Mouse (Mus musculus) neural tube, embryonic 12.5 days (tissue): ENCODE data around the gene Cradd. TPM values are rescaled to one million over a fixed set of nuclear protein-coding genes. Genes with fewer than 3 reads are reported as not detected.

Experiments
- ATAC-seq: fragments of 200-750 bp; cut with Nextera tagmentation; 2 replicates; pipeline ENCODE4 v1.8.0; 2017; ENCODE audit warnings: low read depth, mild to moderate bottlenecking, moderate TSS enrichment, moderate library complexity; ENCODE audit not compliant: low FRiP score
- H3K27ac ChIP-seq: fragments of 300-500 bp; sonication (generic); 2 replicates; pipeline ENCODE4 v1.5.1; 2016
- H3K27me3 ChIP-seq: fragments of 300-500 bp; sonication (generic); replicated peaks from 2 replicates; pipeline ENCODE4 v1.6.1; 2016; ENCODE audit warnings: mild to moderate bottlenecking
- H3K36me3 ChIP-seq: fragments of 300-500 bp; sonication (generic); 2 replicates; pipeline ENCODE4 v1.6.1; 2016; ENCODE audit warnings: mild to moderate bottlenecking
- H3K4me1 ChIP-seq: fragments of 300-500 bp; sonication (generic); 2 replicates; pipeline ENCODE4 v1.6.1; 2016
- H3K4me2 ChIP-seq: fragments of 300-500 bp; sonication (generic); replicated peaks from 2 replicates; pipeline ENCODE4 v1.6.1; 2016; ENCODE audit warnings: mild to moderate bottlenecking
- H3K4me3 ChIP-seq: fragments of 300-500 bp; sonication (generic); 2 replicates; pipeline ENCODE4 v1.5.1; 2016
- H3K9ac ChIP-seq: fragments of 300-500 bp; sonication (generic); 2 replicates; pipeline ENCODE4 v1.6.1; 2016; ENCODE audit warnings: mild to moderate bottlenecking
- H3K9me3 ChIP-seq: fragments of 300-500 bp; sonication (generic); 2 replicates; pipeline ENCODE4 v1.6.1; 2016; ENCODE audit warnings: mild to moderate bottlenecking
- WGBS: fragments of 180-500 bp; shearing (Covaris S2); methylation state at CpG from one replicate; pipeline ENCODE4 v1.1.7; 2016; 5-methylcytosine and 5-hydroxymethylcytosine counted together
- polyA plus RNA-seq: library from polyadenylated mRNA; unstranded; fragments of >200 nt; fragmentation: Nextera tagmentation; extraction: Ambion mirVana; gene quantifications from 2 replicates; pipeline ENCODE4 v1.2.1, GENCODE M21; 2016

The Cradd gene
- polyA plus RNA-seq, 1 experiment from 2014 or later: 14.4 TPM

- Histone ChIP-seq H3K4me3 (no peak overlapping the region), H3K9ac (no peak overlapping the region), H3K9me3 (no peaks in the 10 kb centered on the region), H3K4me1 (peaks cover 12% of the 10 kb centered on the region), H3K36me3 (no peaks in the 10 kb centered on the region), H3K27me3 (no peaks in the 10 kb centered on the region), H3K27ac (no peak overlapping the region), H3K4me2 (no peak overlapping the region)
- 86% methylated on average over 8 of the region's 8 CpGs for WGBS
- no peak for ATAC-seq
Measured at GRCm38 (mm10) chr10:95201514-95201913, 122.4 kb downstream of the Cradd start.

DNA sequence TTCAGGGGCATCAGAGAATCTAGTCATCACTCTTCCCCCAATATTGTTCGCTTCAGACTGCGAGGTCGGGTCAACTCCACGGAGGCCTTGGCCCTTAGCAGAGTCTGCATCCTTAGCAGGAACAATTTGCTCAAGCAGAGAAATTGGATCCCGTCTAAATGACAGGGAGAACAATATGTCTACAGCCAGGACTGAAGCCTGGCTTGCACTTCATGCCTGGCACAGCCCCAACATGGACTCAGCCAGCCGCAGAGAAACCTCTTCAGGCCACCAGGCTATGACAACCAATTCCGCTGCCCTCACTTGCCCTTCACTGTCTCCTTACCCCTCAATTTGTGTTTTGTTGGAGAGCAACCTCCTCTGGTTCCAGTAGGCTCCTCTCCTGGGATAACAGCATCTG is 123.6 kb downstream of the Cradd start:
- Histone ChIP-seq H3K4me1 (peaks cover 12% of the 10 kb centered on the region), H3K27me3 (no peaks in the 10 kb centered on the region), H3K4me3 (no peak overlapping the region), H3K9me3 (no peaks in the 10 kb centered on the region), H3K9ac (no peak overlapping the region), H3K27ac (no peak overlapping the region), H3K36me3 (no peaks in the 10 kb centered on the region), H3K4me2 (no peak overlapping the region)
- no peak for ATAC-seq
- 56% methylated on average over 7 of the region's 7 CpGs for WGBS

GRCm38 (mm10) chr10:95199541-95200269 is 124.2 kb downstream of the Cradd start:
- Histone ChIP-seq H3K36me3 (no peaks in the 10 kb centered on the region), H3K4me2 (no peak overlapping the region), H3K27me3 (no peaks in the 10 kb centered on the region), H3K9me3 (no peaks in the 10 kb centered on the region), H3K4me1 (peaks cover 12% of the 10 kb centered on the region), H3K27ac (no peak overlapping the region), H3K9ac (no peak overlapping the region), H3K4me3 (no peak overlapping the region)
- WGBS: 46% methylated on average over 11 of the region's 11 CpGs
- 0 out of 2 replicates have a peak, but pooled peaks have one; percentile 17 for ATAC-seq

DNA sequence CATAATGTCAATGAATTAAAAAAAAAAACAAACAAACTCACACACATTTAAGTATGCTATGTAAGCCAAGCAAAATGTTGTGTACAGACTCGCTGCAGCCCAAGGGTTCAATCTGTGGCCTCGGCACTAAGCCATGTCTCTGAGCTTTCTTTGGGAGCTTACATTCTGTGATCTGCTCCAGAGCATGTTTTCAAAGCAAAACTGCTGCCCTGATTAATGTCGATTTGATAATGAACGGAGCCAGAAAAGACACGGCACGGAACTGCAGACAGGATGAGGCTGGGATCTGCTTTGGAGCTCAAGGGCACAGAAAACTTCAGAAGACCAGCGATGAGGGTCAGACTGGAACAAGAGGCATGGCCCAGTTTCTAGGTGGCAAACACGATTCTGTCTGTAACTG is 126.6 kb downstream of the Cradd start:
- H3K27ac ChIP-seq: no peak overlapping the region
- no peaks in the 10 kb centered on the region for H3K27me3 ChIP-seq
- 89% methylated on average over 8 of the region's 8 CpGs for WGBS
- no peaks in the 10 kb centered on the region for H3K36me3 ChIP-seq
- ATAC-seq: no peak
- no peaks in the 10 kb centered on the region for H3K9me3 ChIP-seq
- no peak overlapping the region for H3K9ac ChIP-seq
- no peak overlapping the region for H3K4me2 ChIP-seq
- no peak overlapping the region for H3K4me3 ChIP-seq
- H3K4me1 ChIP-seq: peaks cover 19% of the 10 kb centered on the region

- WGBS: 91% methylated on average over 5 of the region's 5 CpGs
- Histone ChIP-seq H3K27me3 (no peaks in the 10 kb centered on the region), H3K9ac (no peak overlapping the region), H3K4me2 (no peak overlapping the region), H3K4me1 (peaks cover 23% of the 10 kb centered on the region), H3K27ac (no peak overlapping the region), H3K9me3 (no peaks in the 10 kb centered on the region), H3K4me3 (no peak overlapping the region), H3K36me3 (no peaks in the 10 kb centered on the region)
- no peak for ATAC-seq
Measured at GRCm38 (mm10) chr10:95195719-95196118, 128.2 kb downstream of the Cradd start.

DNA sequence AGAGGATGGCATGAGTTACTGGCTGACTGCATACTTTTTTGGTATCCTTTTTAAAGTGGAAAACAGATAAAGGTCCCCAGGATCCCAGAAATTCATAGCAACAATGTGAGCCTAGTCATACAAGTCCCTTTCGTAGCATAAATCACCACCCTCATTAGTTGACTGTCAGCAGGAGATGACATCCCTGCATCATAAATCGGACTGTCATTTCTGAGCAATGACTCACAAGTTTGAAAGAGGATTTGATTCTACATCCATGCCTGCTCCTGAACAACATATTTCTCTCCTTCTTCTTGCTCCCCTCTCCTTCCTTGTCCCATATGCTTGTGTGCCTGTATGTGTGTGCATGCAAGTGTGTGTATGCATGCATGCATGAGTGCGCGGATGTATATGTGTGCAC is 129.2 kb downstream of the Cradd start:
- Histone ChIP-seq H3K4me1 (peaks cover 25% of the 10 kb centered on the region), H3K9ac (no peak overlapping the region), H3K27ac (no peak overlapping the region), H3K27me3 (no peaks in the 10 kb centered on the region), H3K4me3 (no peak overlapping the region), H3K4me2 (no peak overlapping the region), H3K36me3 (no peaks in the 10 kb centered on the region), H3K9me3 (no peaks in the 10 kb centered on the region)
- WGBS: 94% methylated on average over 4 of the region's 4 CpGs
- ATAC-seq: no peak

- no peaks in the 10 kb centered on the region for H3K27me3 ChIP-seq
- H3K9me3 ChIP-seq: 0 out of 2 replicates have a peak, but pooled peaks cover under 1% of the 10 kb centered on the region
- no peaks in the 10 kb centered on the region for H3K36me3 ChIP-seq
- H3K27ac ChIP-seq: no peak overlapping the region
- no peak overlapping the region for H3K4me3 ChIP-seq
- no peak overlapping the region for H3K9ac ChIP-seq
- H3K4me2 ChIP-seq: peak overlapping the region; percentile 30
- ATAC-seq: no peak
- 56% methylated on average over 11 of the region's 11 CpGs for WGBS
- peaks cover 25% of the 10 kb centered on the region for H3K4me1 ChIP-seq
Measured at GRCm38 (mm10) chr10:95193875-95194281, 130.1 kb downstream of the Cradd start.

DNA sequence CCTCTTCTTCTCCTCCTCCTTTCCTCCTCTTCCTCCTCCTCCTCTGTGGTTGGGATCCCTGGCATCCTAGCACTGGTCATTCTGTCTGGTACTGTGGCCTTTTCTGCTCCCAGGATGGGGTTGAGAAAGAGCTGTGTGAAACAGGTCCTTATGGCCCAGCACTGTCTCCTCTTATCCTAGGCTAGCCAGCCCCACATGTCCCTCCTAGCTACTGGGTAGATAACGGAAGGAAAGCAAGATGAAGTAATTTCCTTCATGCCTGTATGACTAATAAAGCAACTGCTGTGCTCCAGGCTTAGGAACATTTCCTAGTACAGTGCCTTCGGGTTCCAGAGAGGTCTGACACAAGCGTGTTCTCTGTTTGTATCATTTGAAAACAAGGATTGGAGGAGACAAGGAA is 132.1 kb downstream of the Cradd start:
- Histone ChIP-seq H3K4me3 (no peak overlapping the region), H3K9ac (no peak overlapping the region), H3K27ac (no peak overlapping the region), H3K36me3 (no peaks in the 10 kb centered on the region), H3K4me2 (no peak overlapping the region), H3K27me3 (no peaks in the 10 kb centered on the region), H3K4me1 (peaks cover 25% of the 10 kb centered on the region), H3K9me3 (0 out of 2 replicates have a peak, but pooled peaks cover 4% of the 10 kb centered on the region)
- 85% methylated on average over 3 of the region's 3 CpGs for WGBS
- ATAC-seq: no peak

GRCm38 (mm10) chr10:95191151-95191655 is 132.7 kb downstream of the Cradd start:
- no peak for ATAC-seq
- no peaks in the 10 kb centered on the region for H3K27me3 ChIP-seq
- WGBS: 86% methylated on average over 9 of the region's 9 CpGs
- peaks cover 25% of the 10 kb centered on the region for H3K4me1 ChIP-seq
- no peak overlapping the region for H3K27ac ChIP-seq
- H3K9ac ChIP-seq: no peak overlapping the region
- no peak overlapping the region for H3K4me2 ChIP-seq
- H3K4me3 ChIP-seq: no peak overlapping the region
- no peaks in the 10 kb centered on the region for H3K36me3 ChIP-seq
- H3K9me3 ChIP-seq: 0 out of 2 replicates have a peak, but pooled peaks cover 4% of the 10 kb centered on the region

- H3K4me2 ChIP-seq: no peak overlapping the region
- WGBS: 31% methylated on average over 16 of the region's 16 CpGs
Measured at GRCm38 (mm10) chr10:95189550-95190211, 134.3 kb downstream of the Cradd start.

DNA sequence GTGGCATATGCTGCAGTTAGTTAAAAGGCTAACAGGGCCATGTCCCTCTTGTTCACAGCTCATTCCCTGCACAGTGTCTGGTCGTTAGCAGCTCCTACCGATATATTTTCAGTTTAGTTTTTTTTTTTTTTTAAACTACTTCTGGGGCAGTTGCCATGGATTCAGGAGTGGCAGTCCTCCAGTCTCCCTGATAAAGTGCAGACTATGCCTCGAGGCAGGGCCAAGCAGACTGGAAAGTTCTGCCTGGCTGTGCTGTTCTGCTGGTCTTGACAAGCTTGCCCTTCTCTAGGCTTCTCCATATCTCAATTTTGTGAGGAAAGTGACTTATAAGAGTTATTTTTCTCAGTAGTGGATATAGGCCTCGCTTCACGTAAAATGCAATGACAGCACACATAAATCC is 139.7 kb downstream of the Cradd start:
- 77% methylated on average over 5 of the region's 5 CpGs for WGBS
- H3K4me1 ChIP-seq: no peaks in the 10 kb centered on the region
- H3K4me3 ChIP-seq: no peak overlapping the region
- no peak overlapping the region for H3K27ac ChIP-seq
- H3K9ac ChIP-seq: no peak overlapping the region
- ATAC-seq: no peak
- no peaks in the 10 kb centered on the region for H3K36me3 ChIP-seq
- H3K9me3 ChIP-seq: 0 out of 2 replicates have a peak, but pooled peaks cover 4% of the 10 kb centered on the region
- no peak overlapping the region for H3K4me2 ChIP-seq
- H3K27me3 ChIP-seq: no peaks in the 10 kb centered on the region

More at GRCm38 (mm10) chr10:95189550-95190211, 134.3 kb downstream of the Cradd start:
- H3K36me3 ChIP-seq: no peaks in the 10 kb centered on the region
- H3K27me3 ChIP-seq: no peaks in the 10 kb centered on the region
- H3K4me1 ChIP-seq: peaks cover 25% of the 10 kb centered on the region
- H3K4me3 ChIP-seq: no peak overlapping the region
- peak; percentile 59; the same call in 1 of the 2 replicates for ATAC-seq
- no peak overlapping the region for H3K27ac ChIP-seq
- no peak overlapping the region for H3K9ac ChIP-seq
- H3K9me3 ChIP-seq: 0 out of 2 replicates have a peak, but pooled peaks cover 4% of the 10 kb centered on the region

- 74% methylated on average over 4 of the region's 4 CpGs for WGBS
Measured at GRCm38 (mm10) chr10:95183051-95183450, 140.9 kb downstream of the Cradd start.

More at GRCm38 (mm10) chr10:95183051-95183450, 140.9 kb downstream of the Cradd start:
- Histone ChIP-seq H3K9me3 (no peaks in the 10 kb centered on the region), H3K27ac (no peak overlapping the region), H3K9ac (no peak overlapping the region), H3K4me1 (no peaks in the 10 kb centered on the region), H3K4me3 (no peak overlapping the region), H3K27me3 (no peaks in the 10 kb centered on the region), H3K36me3 (no peaks in the 10 kb centered on the region), H3K4me2 (no peak overlapping the region)
- no peak for ATAC-seq
